Mouse (Mus musculus): ENCODE results near the gene Dync1i1. TPM values are rescaled to one million over a fixed set of nuclear protein-coding genes. Genes with fewer than 3 reads are reported as not detected.

Gene Dync1i1
- polyA plus RNA-seq, 1 experiment from 2014 or later = 4.0 TPM

- peaks cover 6% of the 10 kb centered on the region; the same call in 1 of the 2 replicates for H3K27me3 ChIP-seq (replicated peaks; ENCODE audit: low read depth, poor library complexity, severe bottlenecking)
- no peak overlapping the region for H3K27ac ChIP-seq (replicated peaks)
- 88% methylated on average over 3 of the region's 3 CpGs for WGBS
- no peaks in the 10 kb centered on the region for H3K9me3 ChIP-seq
- H3K36me3 ChIP-seq (replicated peaks) = no peaks in the 10 kb centered on the region
- peaks cover 13% of the 10 kb centered on the region for H3K4me1 ChIP-seq
- no peak overlapping the region for H3K4me3 ChIP-seq
- DNase-seq (ENCODE audit: low spot score) = no peak
Measured at GRCm38 (mm10) chr6:6002061-6002460, 276.6 kb downstream of the Dync1i1 start.

- Histone ChIP-seq H3K4me1 (peaks cover 13% of the 10 kb centered on the region), H3K36me3 (replicated peaks) (no peaks in the 10 kb centered on the region), H3K27ac (replicated peaks) (0 out of 2 replicates have a peak overlapping the region, but pooled peaks have one; percentile 59), H3K9me3 (no peaks in the 10 kb centered on the region), H3K27me3 (replicated peaks; ENCODE audit: low read depth, poor library complexity, severe bottlenecking) (peaks cover 6% of the 10 kb centered on the region; the same call in 1 of the 2 replicates), H3K4me3 (no peak overlapping the region)
- WGBS = 68% methylated on average over 12 of the region's 12 CpGs
- no peak for DNase-seq (ENCODE audit: low spot score)
Measured at GRCm38 (mm10) chr6:6004756-6005485, 279.5 kb downstream of the Dync1i1 start.

GRCm38 (mm10) chr6:6005762-6006431, 280.5 kb downstream of the Dync1i1 start:
- H3K9me3 ChIP-seq = no peaks in the 10 kb centered on the region
- H3K27ac ChIP-seq (replicated peaks) = peak overlapping the region; percentile 59

GRCm38 (mm10) chr6:6011364-6011763, 285.9 kb downstream of the Dync1i1 start:
- WGBS = 82% methylated on average over 2 of the region's 2 CpGs
- Histone ChIP-seq H3K36me3 (replicated peaks) (no peaks in the 10 kb centered on the region), H3K4me3 (no peak overlapping the region), H3K4me1 (peaks cover 1% of the 10 kb centered on the region), H3K27me3 (replicated peaks; ENCODE audit: low read depth, poor library complexity, severe bottlenecking) (peaks cover 3% of the 10 kb centered on the region; the same call in 1 of the 2 replicates), H3K9me3 (no peaks in the 10 kb centered on the region), H3K27ac (replicated peaks) (no peak overlapping the region)
- DNase-seq (ENCODE audit: low spot score) = no peak

More at GRCm38 (mm10) chr6:6005762-6006431, 280.5 kb downstream of the Dync1i1 start:
- H3K36me3 ChIP-seq (replicated peaks) = no peaks in the 10 kb centered on the region
- H3K27me3 ChIP-seq (replicated peaks; ENCODE audit: low read depth, poor library complexity, severe bottlenecking) = peaks cover 6% of the 10 kb centered on the region; the same call in 1 of the 2 replicates
- peak; percentile 92 for DNase-seq (ENCODE audit: low spot score)
- peak overlapping the region; percentile 56 for H3K4me3 ChIP-seq
- peaks cover 13% of the 10 kb centered on the region for H3K4me1 ChIP-seq
- WGBS = 1% methylated on average over 42 of the region's 42 CpGs

GRCm38 (mm10) chr6:6015616-6016015, 290.2 kb downstream of the Dync1i1 start:
- no peaks in the 10 kb centered on the region for H3K27me3 ChIP-seq (replicated peaks; ENCODE audit: low read depth, poor library complexity, severe bottlenecking)
- 84% methylated on average over 15 of the region's 15 CpGs for WGBS

GRCm38 (mm10) chr6:6016931-6017330, 291.5 kb downstream of the Dync1i1 start:
- Histone ChIP-seq H3K4me1 (peaks cover 12% of the 10 kb centered on the region), H3K27me3 (replicated peaks; ENCODE audit: low read depth, poor library complexity, severe bottlenecking) (no peaks in the 10 kb centered on the region), H3K4me3 (no peak overlapping the region), H3K36me3 (replicated peaks) (no peaks in the 10 kb centered on the region), H3K9me3 (no peaks in the 10 kb centered on the region), H3K27ac (replicated peaks) (no peak overlapping the region)
- peak; percentile 61 for DNase-seq (ENCODE audit: low spot score)
- WGBS = 35% methylated on average over 9 of the region's 9 CpGs

More at GRCm38 (mm10) chr6:6015616-6016015, 290.2 kb downstream of the Dync1i1 start:
- Histone ChIP-seq H3K27ac (replicated peaks) (no peak overlapping the region), H3K4me1 (peaks cover 12% of the 10 kb centered on the region), H3K36me3 (replicated peaks) (no peaks in the 10 kb centered on the region), H3K4me3 (no peak overlapping the region), H3K9me3 (no peaks in the 10 kb centered on the region)
- DNase-seq (ENCODE audit: low spot score) = no peak

GRCm38 (mm10) chr6:6023976-6024375, 298.5 kb downstream of the Dync1i1 start:
- Histone ChIP-seq H3K4me3 (no peak overlapping the region), H3K4me1 (0 out of 2 replicates have a peak, but pooled peaks cover 4% of the 10 kb centered on the region), H3K27me3 (replicated peaks; ENCODE audit: low read depth, poor library complexity, severe bottlenecking) (no peaks in the 10 kb centered on the region), H3K27ac (replicated peaks) (no peak overlapping the region), H3K36me3 (replicated peaks) (no peaks in the 10 kb centered on the region), H3K9me3 (no peaks in the 10 kb centered on the region)
- WGBS = 54% methylated on average over 6 of the region's 6 CpGs
- DNase-seq (ENCODE audit: low spot score) = no peak

- Histone ChIP-seq H3K36me3 (replicated peaks) (no peaks in the 10 kb centered on the region), H3K27ac (replicated peaks) (no peak overlapping the region), H3K4me3 (no peak overlapping the region), H3K27me3 (replicated peaks; ENCODE audit: low read depth, poor library complexity, severe bottlenecking) (no peaks in the 10 kb centered on the region), H3K4me1 (no peaks in the 10 kb centered on the region), H3K9me3 (no peaks in the 10 kb centered on the region)
- WGBS = 87% methylated on average over 6 of the region's 6 CpGs
- DNase-seq (ENCODE audit: low spot score) = no peak
Measured at GRCm38 (mm10) chr6:6027664-6028063, 302.2 kb downstream of the Dync1i1 start.

GRCm38 (mm10) chr6:6038773-6039550, 313.5 kb downstream of the Dync1i1 start:
- Histone ChIP-seq H3K4me3 (no peak overlapping the region), H3K36me3 (replicated peaks) (no peaks in the 10 kb centered on the region; the same call in none of the 2 replicates), H3K9me3 (no peaks in the 10 kb centered on the region), H3K27me3 (replicated peaks; ENCODE audit: low read depth, poor library complexity, severe bottlenecking) (no peaks in the 10 kb centered on the region), H3K4me1 (peaks cover 12% of the 10 kb centered on the region), H3K27ac (replicated peaks) (no peak overlapping the region)
- DNase-seq (ENCODE audit: low spot score) = no peak
- WGBS = 33% methylated on average over 18 of the region's 18 CpGs

GRCm38 (mm10) chr6:6046729-6047424, 321.4 kb downstream of the Dync1i1 start:
- Histone ChIP-seq H3K27ac (replicated peaks) (no peak overlapping the region), H3K27me3 (replicated peaks; ENCODE audit: low read depth, poor library complexity, severe bottlenecking) (no peaks in the 10 kb centered on the region), H3K4me3 (no peak overlapping the region), H3K36me3 (replicated peaks) (peaks cover 14% of the 10 kb centered on the region), H3K4me1 (peaks cover 5% of the 10 kb centered on the region), H3K9me3 (no peaks in the 10 kb centered on the region)
- 77% methylated on average over 12 of the region's 12 CpGs for WGBS
- DNase-seq (ENCODE audit: low spot score) = no peak

- Histone ChIP-seq H3K27ac (replicated peaks) (no peak overlapping the region), H3K4me3 (no peak overlapping the region), H3K36me3 (replicated peaks) (peaks cover 14% of the 10 kb centered on the region), H3K9me3 (no peaks in the 10 kb centered on the region), H3K27me3 (replicated peaks; ENCODE audit: low read depth, poor library complexity, severe bottlenecking) (no peaks in the 10 kb centered on the region), H3K4me1 (peaks cover 6% of the 10 kb centered on the region; the same call in 1 of the 2 replicates)
- WGBS = 56% methylated on average over 11 of the region's 11 CpGs
- no peak for DNase-seq (ENCODE audit: low spot score)
Measured at GRCm38 (mm10) chr6:6052696-6053095, 327.3 kb downstream of the Dync1i1 start.

- Histone ChIP-seq H3K27ac (replicated peaks) (no peak overlapping the region), H3K4me1 (peaks cover 14% of the 10 kb centered on the region), H3K9me3 (no peaks in the 10 kb centered on the region), H3K36me3 (replicated peaks) (peaks cover 14% of the 10 kb centered on the region), H3K4me3 (no peak overlapping the region), H3K27me3 (replicated peaks; ENCODE audit: low read depth, poor library complexity, severe bottlenecking) (no peaks in the 10 kb centered on the region)
- DNase-seq (ENCODE audit: low spot score) = no peak
- WGBS = 70% methylated on average over 3 of the region's 3 CpGs
Measured at GRCm38 (mm10) chr6:6053946-6054345, 328.5 kb downstream of the Dync1i1 start.
